Mouse (Mus musculus) liver, adult 2 months (tissue): ENCODE measurements at regions not wholly inside any gene's neighbourhood (a gene's known extent, or its start where the extent isn't known, plus 50 kb on each side); places are given as distances from the start of the nearest gene placed in this dataset.

Experiments
- DNase-seq: peaks from one replicate; pipeline ENCODE4 v3.0.0-alpha.2; 2011; ENCODE audit warnings: low read depth, low spot score; ENCODE audit errors: extremely low read depth
- H3K27ac ChIP-seq: fragments of 200-500 bp; replicated peaks from 2 replicates; pipeline ENCODE4 v1.5.1; 2012; ENCODE audit warnings: low read depth, mild to moderate bottlenecking, control low read depth, inconsistent platforms, low read length; ENCODE audit not compliant: insufficient read depth
- H3K27me3 ChIP-seq: fragments of 200-500 bp; 2 replicates; pipeline ENCODE4 v1.6.1; 2012; ENCODE audit warnings: mild to moderate bottlenecking, moderate library complexity, low read length, inconsistent platforms; ENCODE audit not compliant: control insufficient read depth, insufficient read depth
- H3K36me3 ChIP-seq: fragments of 200-500 bp; 2 replicates; pipeline ENCODE4 v1.6.1; 2012; ENCODE audit warnings: low read length, inconsistent platforms; ENCODE audit not compliant: control insufficient read depth, insufficient read depth
- H3K4me1 ChIP-seq: fragments of 200-500 bp; 2 replicates; pipeline ENCODE4 v1.6.1; 2011; ENCODE audit warnings: low read length; ENCODE audit not compliant: control insufficient read depth, insufficient read depth
- H3K4me3 ChIP-seq: fragments of 200-500 bp; 2 replicates; pipeline ENCODE4 v1.5.1; 2011; ENCODE audit warnings: low read depth, mild to moderate bottlenecking, control low read depth, low read length, moderate library complexity; ENCODE audit not compliant: insufficient read depth
- H3K79me2 ChIP-seq: fragments of 200-500 bp; 2 replicates; pipeline ENCODE4 v1.6.1; 2012; ENCODE audit warnings: inconsistent platforms, mild to moderate bottlenecking, low read length, moderate library complexity; ENCODE audit not compliant: control insufficient read depth, insufficient read depth
- H3K9ac ChIP-seq: fragments of 200-500 bp; 2 replicates; pipeline ENCODE4 v1.6.1; 2012; ENCODE audit warnings: low read depth, mild to moderate bottlenecking, control low read depth, inconsistent platforms, low read length
- CTCF ChIP-seq: fragments of 200-500 bp; IDR thresholded peaks from 2 replicates; pipeline ENCODE4 v1.5.1; 2011; ENCODE audit warnings: low read depth, low read length, control low read depth
- POLR2A ChIP-seq: fragments of 200-500 bp; IDR thresholded peaks from 2 replicates; pipeline ENCODE4 v1.6.1; 2011; ENCODE audit warnings: low read length, control low read depth; ENCODE audit not compliant: insufficient read depth; ENCODE audit errors: extremely low read depth
- WGBS: fragments of 180-500 bp; shearing (Covaris S2); methylation state at CpG from one replicate; pipeline ENCODE4 v1.1.7; 2018; 5-methylcytosine and 5-hydroxymethylcytosine counted together

DNA sequence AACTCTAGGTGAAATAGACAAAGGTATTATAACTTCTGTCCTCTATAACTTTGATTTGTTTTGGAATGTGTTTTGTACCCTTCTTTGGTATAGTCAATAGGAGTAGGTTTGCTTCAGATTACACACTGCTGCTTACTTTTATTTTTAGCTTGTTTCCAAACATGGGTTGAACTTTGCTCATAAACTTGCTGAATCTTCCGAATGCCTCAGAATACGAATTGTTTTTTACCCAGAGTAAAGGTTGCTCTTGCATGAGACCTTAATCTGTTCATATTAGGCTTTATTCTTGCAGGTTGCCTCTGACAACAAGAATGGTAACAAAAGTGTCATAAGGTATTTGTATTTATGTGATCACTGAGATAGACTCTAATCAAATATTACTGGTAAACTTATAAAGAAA lies 541.3 kb upstream of the Megf9 start:
- no peak overlapping the region for H3K9ac ChIP-seq
- no peaks in the 10 kb centered on the region; the same call in 1 of the 2 replicates for H3K4me1 ChIP-seq
- no peaks in the 10 kb centered on the region for H3K36me3 ChIP-seq
- DNase-seq: peak; percentile 51
- no peak overlapping the region for H3K4me3 ChIP-seq
- H3K27ac ChIP-seq: no peak overlapping the region
- H3K79me2 ChIP-seq: no peaks in the 10 kb centered on the region
- WGBS: 32% methylated on average over 2 of the region's 2 CpGs
- no peaks in the 10 kb centered on the region for H3K27me3 ChIP-seq
- TF ChIP-seq CTCF (no peak), POLR2A (no peak)

DNA sequence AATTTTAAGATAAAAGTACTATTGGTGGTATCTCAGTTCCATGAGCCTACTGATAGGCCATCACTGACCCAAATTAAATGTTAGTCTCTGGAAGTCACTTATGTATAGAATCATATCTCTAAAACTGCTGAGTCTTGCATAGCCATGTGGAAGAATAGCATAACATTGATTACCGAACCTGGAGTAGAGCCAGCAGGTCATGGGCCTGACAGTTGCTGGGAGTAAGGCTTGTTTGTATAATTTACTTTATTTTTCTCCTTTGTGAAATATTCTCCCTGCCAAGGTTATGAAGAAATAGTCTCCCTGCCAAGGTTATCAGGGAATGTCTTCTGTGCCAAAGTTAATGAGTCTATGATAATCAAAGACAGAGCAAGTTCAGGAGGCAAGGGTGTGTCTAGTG lies 499.7 kb upstream of the Megf9 start:
- TF ChIP-seq CTCF (no peak), POLR2A (no peak)
- Histone ChIP-seq H3K79me2 (no peaks in the 10 kb centered on the region), H3K27ac (no peak overlapping the region), H3K4me3 (no peak overlapping the region), H3K4me1 (no peaks in the 10 kb centered on the region), H3K9ac (no peak overlapping the region), H3K36me3 (no peaks in the 10 kb centered on the region), H3K27me3 (no peaks in the 10 kb centered on the region)
- 43% methylated on average over 1 of the region's 1 CpGs for WGBS
- peak; percentile 22 for DNase-seq
